Mouse (Mus musculus): ENCODE measurements around the gene Tollip. TPM values are rescaled to one million over a fixed set of nuclear protein-coding genes. Genes with fewer than 3 reads are reported as not detected.

Gene Tollip
- total RNA-seq, 1 experiment, result 28.3 TPM

DNA sequence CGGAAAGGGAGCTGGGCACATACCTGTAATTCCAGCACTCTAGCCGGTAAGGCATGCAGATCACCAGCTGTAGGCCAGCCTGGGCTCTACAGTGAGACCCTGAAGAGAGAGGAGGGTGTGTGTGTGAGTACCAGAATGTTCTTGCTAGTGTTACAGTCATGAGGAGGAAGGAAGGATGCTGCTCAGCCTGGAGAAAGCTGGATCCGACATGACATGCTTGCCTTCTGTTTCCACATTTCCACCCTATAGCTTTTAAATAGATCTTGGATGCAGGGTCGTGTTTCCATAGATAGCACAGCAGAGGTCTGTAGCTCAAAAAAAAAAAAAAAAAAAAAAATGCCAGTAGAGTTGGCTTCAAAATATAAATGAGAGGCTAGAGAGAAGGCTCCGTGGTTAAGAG lies 43.4 kb downstream of the Tollip start:
- Histone ChIP-seq H3K27ac (ENCODE audit: insufficient read depth, low read depth, low read length, poor library complexity, severe bottlenecking) (no peak overlapping the region), H3K4me3 (ENCODE audit: insufficient read depth in 1 of 2, low read depth in 1 of 2, low read length in 2 of 2, poor library complexity in 1 of 2, severe bottlenecking in 1 of 2) (no peak overlapping the region), H3K9ac (ENCODE audit: insufficient read depth, low read depth, low read length, poor library complexity, severe bottlenecking) (no peak overlapping the region), H3K36me3 (ENCODE audit: control insufficient read depth, insufficient read depth, low read length, poor library complexity, severe bottlenecking) (peaks cover 15% of the 10 kb centered on the region; the same call in 1 of the 2 replicates), H3K4me1 (ENCODE audit: control insufficient read depth in 2 of 2, insufficient read depth in 2 of 2, low read length in 2 of 2, poor library complexity in 1 of 2) (no peaks in the 10 kb centered on the region), H3K9me3 (ENCODE audit: control insufficient read depth, insufficient read depth, low read depth, low read length) (no peaks in the 10 kb centered on the region)
- in situ Hi-C loops (cut with MboI; ENCODE audit: low sequenced_read_pairs in 2 of 2, unreplicated experiment in 2 of 2), result no loop called here
- TF ChIP-seq MAFK (IDR thresholded peaks at IDR 0.05; ENCODE audit: insufficient read depth, low read depth, low read length) (no peak), HCFC1 (IDR thresholded peaks at IDR 0.05; ENCODE audit: borderline replicate concordance, insufficient read depth, low read length) (no peak)
- no peak for DNase-seq (ENCODE audit: low read depth, low spot score)

DNA sequence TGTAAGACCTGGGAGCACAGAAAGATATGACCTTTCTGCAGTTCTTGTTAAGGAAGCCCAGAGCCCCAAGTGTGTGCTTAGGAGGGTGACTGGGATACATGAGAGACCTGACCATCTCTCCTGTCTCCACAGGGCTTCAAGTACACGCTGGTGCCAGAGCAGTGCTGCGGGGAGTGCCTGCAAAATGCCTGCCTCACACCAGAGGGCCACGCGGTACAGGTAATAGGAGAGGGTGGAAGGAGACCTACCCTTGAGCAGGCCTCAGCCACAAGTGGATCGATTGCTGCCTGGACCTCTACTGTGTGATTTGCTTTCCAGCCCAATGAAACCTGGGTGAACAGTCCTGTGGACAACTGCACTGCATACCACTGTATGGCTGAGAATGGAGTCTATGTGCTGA lies 47.8 kb downstream of the Tollip start:
- H3K4me3 ChIP-seq (ENCODE audit: insufficient read depth in 1 of 2, low read depth in 1 of 2, low read length in 2 of 2, poor library complexity in 1 of 2, severe bottlenecking in 1 of 2), result no peak overlapping the region
- no peak overlapping the region for H3K27ac ChIP-seq (ENCODE audit: insufficient read depth, low read depth, low read length, poor library complexity, severe bottlenecking)
- TF ChIP-seq ZC3H11A (IDR thresholded peaks at IDR 0.05; ENCODE audit: borderline replicate concordance, low read depth, low read length), result no peak
- no peak for TF ChIP-seq MAFK (IDR thresholded peaks at IDR 0.05; ENCODE audit: insufficient read depth, low read depth, low read length)
- TF ChIP-seq CHD2 (IDR thresholded peaks at IDR 0.05; ENCODE audit: low read depth, low read length), result no peak
- no peak for TF ChIP-seq HCFC1 (IDR thresholded peaks at IDR 0.05; ENCODE audit: borderline replicate concordance, insufficient read depth, low read length)
- no peak for TF ChIP-seq ZNF384 (IDR thresholded peaks at IDR 0.05; ENCODE audit: low read depth, low read length)
- H3K36me3 ChIP-seq (ENCODE audit: control insufficient read depth, insufficient read depth, low read length, poor library complexity, severe bottlenecking), result peaks cover 13% of the 10 kb centered on the region; the same call in 1 of the 2 replicates
- H3K9me3 ChIP-seq (ENCODE audit: control insufficient read depth, insufficient read depth, low read depth, low read length), result no peaks in the 10 kb centered on the region
- H3K9ac ChIP-seq (ENCODE audit: insufficient read depth, low read depth, low read length, poor library complexity, severe bottlenecking), result no peak overlapping the region
- DNase-seq (ENCODE audit: low read depth, low spot score), result no peak
- no peaks in the 10 kb centered on the region for H3K4me1 ChIP-seq (ENCODE audit: control insufficient read depth in 2 of 2, insufficient read depth in 2 of 2, low read length in 2 of 2, poor library complexity in 1 of 2)
- in situ Hi-C loops (cut with MboI; ENCODE audit: low sequenced_read_pairs in 2 of 2, unreplicated experiment in 2 of 2), result no loop called here

DNA sequence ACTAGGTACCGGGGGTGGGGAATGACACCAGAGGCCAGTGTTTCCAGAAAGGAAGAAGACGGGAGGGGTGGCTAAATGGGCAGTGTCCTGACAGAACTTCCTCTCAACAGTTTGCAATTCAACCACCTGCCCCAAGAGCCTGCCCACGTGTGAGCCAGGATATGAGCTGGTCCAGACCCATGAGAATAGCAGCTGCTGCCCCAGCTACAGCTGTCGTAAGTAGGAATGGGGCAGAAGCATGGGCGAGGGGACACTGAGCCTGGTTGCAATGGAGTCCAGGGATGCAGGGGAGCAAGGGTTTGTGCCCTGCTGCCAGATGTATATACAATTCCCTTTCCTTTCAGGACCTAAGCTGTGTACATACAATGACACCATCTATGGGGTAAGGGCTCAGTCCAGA lies 48.7 kb downstream of the Tollip start:
- in situ Hi-C loops (cut with MboI; ENCODE audit: low sequenced_read_pairs in 2 of 2, unreplicated experiment in 2 of 2), result no loop called here

DNA sequence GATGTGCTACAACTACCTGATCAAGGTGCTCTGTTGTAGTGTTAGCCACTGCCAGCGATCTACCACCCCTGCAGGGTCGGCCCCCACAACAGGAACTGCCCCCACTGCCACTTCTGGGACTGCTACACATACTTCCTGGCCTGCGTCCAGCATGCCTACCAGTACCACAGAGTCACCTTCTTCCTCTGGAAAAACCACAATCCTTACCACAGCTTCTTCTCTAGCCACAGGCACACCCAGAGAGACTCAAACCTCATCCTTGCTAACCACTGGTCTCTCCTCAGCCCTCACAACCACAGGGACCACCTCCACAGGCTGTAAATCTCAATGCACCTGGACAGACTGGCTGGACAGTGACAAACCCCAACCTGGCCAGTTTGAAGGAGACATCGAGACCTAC lies 57.3 kb downstream of the Tollip start:
- Histone ChIP-seq H3K36me3 (ENCODE audit: control insufficient read depth, insufficient read depth, low read length, poor library complexity, severe bottlenecking) (no peaks in the 10 kb centered on the region), H3K4me3 (ENCODE audit: insufficient read depth in 1 of 2, low read depth in 1 of 2, low read length in 2 of 2, poor library complexity in 1 of 2, severe bottlenecking in 1 of 2) (no peak overlapping the region), H3K9me3 (ENCODE audit: control insufficient read depth, insufficient read depth, low read depth, low read length) (no peaks in the 10 kb centered on the region), H3K27ac (ENCODE audit: insufficient read depth, low read depth, low read length, poor library complexity, severe bottlenecking) (no peak overlapping the region), H3K9ac (ENCODE audit: insufficient read depth, low read depth, low read length, poor library complexity, severe bottlenecking) (no peak overlapping the region), H3K4me1 (ENCODE audit: control insufficient read depth in 2 of 2, insufficient read depth in 2 of 2, low read length in 2 of 2, poor library complexity in 1 of 2) (no peaks in the 10 kb centered on the region)
- DNase-seq (ENCODE audit: low read depth, low spot score), result no peak
- TF ChIP-seq MAFK (IDR thresholded peaks at IDR 0.05; ENCODE audit: insufficient read depth, low read depth, low read length), result no peak
- no peak for TF ChIP-seq ZNF384 (IDR thresholded peaks at IDR 0.05; ENCODE audit: low read depth, low read length)
- TF ChIP-seq CHD2 (IDR thresholded peaks at IDR 0.05; ENCODE audit: low read depth, low read length), result no peak
- no peak for TF ChIP-seq HCFC1 (IDR thresholded peaks at IDR 0.05; ENCODE audit: borderline replicate concordance, insufficient read depth, low read length)
- in situ Hi-C loops (cut with MboI; ENCODE audit: low sequenced_read_pairs in 2 of 2, unreplicated experiment in 2 of 2), result no loop called here

More for the DNA sequence above, 48.7 kb downstream of the Tollip start:
- Histone ChIP-seq H3K36me3 (ENCODE audit: control insufficient read depth, insufficient read depth, low read length, poor library complexity, severe bottlenecking) (peaks cover 10% of the 10 kb centered on the region; the same call in 1 of the 2 replicates), H3K9ac (ENCODE audit: insufficient read depth, low read depth, low read length, poor library complexity, severe bottlenecking) (no peak overlapping the region), H3K27ac (ENCODE audit: insufficient read depth, low read depth, low read length, poor library complexity, severe bottlenecking) (no peak overlapping the region), H3K4me1 (ENCODE audit: control insufficient read depth in 2 of 2, insufficient read depth in 2 of 2, low read length in 2 of 2, poor library complexity in 1 of 2) (no peaks in the 10 kb centered on the region), H3K9me3 (ENCODE audit: control insufficient read depth, insufficient read depth, low read depth, low read length) (no peaks in the 10 kb centered on the region), H3K4me3 (ENCODE audit: insufficient read depth in 1 of 2, low read depth in 1 of 2, low read length in 2 of 2, poor library complexity in 1 of 2, severe bottlenecking in 1 of 2) (no peak overlapping the region)
- no peak for TF ChIP-seq CHD2 (IDR thresholded peaks at IDR 0.05; ENCODE audit: low read depth, low read length)
- no peak for TF ChIP-seq ZNF384 (IDR thresholded peaks at IDR 0.05; ENCODE audit: low read depth, low read length)
- TF ChIP-seq HCFC1 (IDR thresholded peaks at IDR 0.05; ENCODE audit: borderline replicate concordance, insufficient read depth, low read length), result no peak
- no peak for DNase-seq (ENCODE audit: low read depth, low spot score)

DNA sequence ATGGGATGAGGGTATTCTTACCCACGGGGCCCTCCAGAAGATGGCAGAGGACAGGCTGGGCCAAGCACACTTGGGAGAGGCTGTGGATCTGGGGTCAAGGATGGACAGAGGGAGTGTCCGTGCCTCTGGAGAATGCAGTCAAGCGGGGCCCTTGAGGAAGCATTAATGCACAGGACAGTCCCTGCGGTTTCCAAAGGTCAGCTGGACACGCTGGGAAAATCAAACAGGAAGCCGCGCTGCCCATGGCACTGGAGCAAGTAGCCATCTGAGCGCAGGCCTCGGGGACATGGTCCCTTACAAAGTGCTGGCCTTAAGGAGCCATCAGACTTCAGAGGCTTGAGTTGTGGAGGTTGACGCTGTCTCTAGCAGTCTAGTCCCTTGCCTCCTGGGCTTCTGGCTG lies 78.0 kb downstream of the Tollip start:
- no peaks in the 10 kb centered on the region for H3K36me3 ChIP-seq (ENCODE audit: control insufficient read depth, insufficient read depth, low read length, poor library complexity, severe bottlenecking)
- no peak overlapping the region for H3K4me3 ChIP-seq (ENCODE audit: insufficient read depth in 1 of 2, low read depth in 1 of 2, low read length in 2 of 2, poor library complexity in 1 of 2, severe bottlenecking in 1 of 2)
- H3K9ac ChIP-seq (ENCODE audit: insufficient read depth, low read depth, low read length, poor library complexity, severe bottlenecking), result no peak overlapping the region
- in situ Hi-C loops (cut with MboI; ENCODE audit: low sequenced_read_pairs in 2 of 2, unreplicated experiment in 2 of 2), result no loop called here
- no peaks in the 10 kb centered on the region for H3K9me3 ChIP-seq (ENCODE audit: control insufficient read depth, insufficient read depth, low read depth, low read length)
- H3K27ac ChIP-seq (ENCODE audit: insufficient read depth, low read depth, low read length, poor library complexity, severe bottlenecking), result peak overlapping the region; percentile 12; the same call in 1 of the 2 replicates
- no peak for DNase-seq (ENCODE audit: low read depth, low spot score)
- H3K4me1 ChIP-seq (ENCODE audit: control insufficient read depth in 2 of 2, insufficient read depth in 2 of 2, low read length in 2 of 2, poor library complexity in 1 of 2), result no peaks in the 10 kb centered on the region
- no peak for TF ChIP-seq ZC3H11A (IDR thresholded peaks at IDR 0.05; ENCODE audit: borderline replicate concordance, low read depth, low read length)
- TF ChIP-seq ZNF384 (IDR thresholded peaks at IDR 0.05; ENCODE audit: low read depth, low read length), result no peak
- TF ChIP-seq HCFC1 (IDR thresholded peaks at IDR 0.05; ENCODE audit: borderline replicate concordance, insufficient read depth, low read length), result no peak
- no peak for TF ChIP-seq CHD2 (IDR thresholded peaks at IDR 0.05; ENCODE audit: low read depth, low read length)
- TF ChIP-seq MAFK (IDR thresholded peaks at IDR 0.05; ENCODE audit: insufficient read depth, low read depth, low read length), result no peak

Measured in ES-E14 (cell line).